Comparison of ENCODE assay signal across 15 mouse cellular contexts in genomic region chr19:21337201-21337600, GRCm38 (mm10).
"Had no signal": no experiment of that assay in that cellular context is flagged by ENCODE, and none has a peak within 500 bp of the region (broad histone marks: within the 10 kb centered on the region; RNA-seq: fewer than 3 reads in every experiment).

No protein-coding gene starts in this region.

- H3K4me3 ChIP-seq: neural tube, embryonic 15.5 days; stomach, embryonic 15.5 days had no signal

- H3K4me2 ChIP-seq: neural tube, embryonic 15.5 days; stomach, embryonic 15.5 days had no signal

- H3K27ac ChIP-seq: neural tube, embryonic 15.5 days; stomach, embryonic 15.5 days; stomach, postnatal 0 days had no signal

- H3K4me1 ChIP-seq: neural tube, embryonic 15.5 days; stomach, embryonic 15.5 days had no signal

- H3K27me3 ChIP-seq: neural tube, embryonic 15.5 days; stomach, embryonic 15.5 days had no signal

- H3K36me3 ChIP-seq: neural tube, embryonic 15.5 days; stomach, embryonic 15.5 days had no signal

- H3K9me3 ChIP-seq: neural tube, embryonic 15.5 days; stomach, embryonic 15.5 days had no signal

- H3K9ac ChIP-seq: neural tube, embryonic 15.5 days; stomach, embryonic 15.5 days had no signal

- DNase-seq: retina, postnatal 1 day; right cerebral cortex, adult 18-20 months; right cerebral cortex, postnatal 14 days; right cerebral cortex, postnatal 25 days; right cerebral cortex, postnatal 4 days; spleen, adult 18-20 months; thymus, adult 18-20 months; thymus, adult 2 months; thymus, postnatal 14 days; thymus, postnatal 25 days; thymus, postnatal 36 days; thymus, postnatal 4 days had no signal
